Mouse (Mus musculus) spleen, postnatal 0 days (tissue): ENCODE measurements around the gene Abcb6. TPM values are rescaled to one million over a fixed set of nuclear protein-coding genes. Genes with fewer than 3 reads are reported as not detected.

Experiments
- polyA plus RNA-seq: library from polyadenylated mRNA; unstranded; fragments of >200 nt; fragmentation: Nextera tagmentation; extraction: Ambion mirVana; gene quantifications from 2 replicates; pipeline ENCODE4 v1.2.1, GENCODE M21; 2015

Abcb6 gene
- polyA plus RNA-seq, result 48.6 and 54.9 TPM in 2 replicates

GRCm38 (mm10) chr1:75180105-75180590 is at the start of gene Abcb6:
Gene Abcb6 (minus strand): TSS chr1:75180392.

GRCm38 (mm10) chr1:75219531-75219930 is 39.3 kb upstream of the Abcb6 start, which contains the start of gene Tuba4a:
Gene Tuba4a (minus strand): TSS chr1:75219865.

GRCm38 (mm10) chr1:75210136-75211087 is 30.2 kb upstream of the Abcb6 start, which contains the start of the genes Glb1l and Stk16:
Gene Glb1l (minus strand): TSS chr1:75210813.
Gene Stk16 (plus strand): TSS chr1:75210838.

GRCm38 (mm10) chr1:75191622-75192402 is 11.6 kb upstream of the Abcb6 start, which contains the start of the genes Ankzf1 and Atg9a:
Gene Ankzf1 (plus strand): TSS chr1:75192151.
Gene Atg9a (minus strand): TSS chr1:75192196.

GRCm38 (mm10) chr1:75168472-75169464 is 11.4 kb downstream of the Abcb6 start, which contains the start of gene Zfand2b:
Gene Zfand2b (plus strand): TSS chr1:75168646.

GRCm38 (mm10) chr1:75142301-75143261 is 37.6 kb downstream of the Abcb6 start, which contains the start of the genes Cnppd1 and Retreg2:
Gene Cnppd1 (minus strand): TSS chr1:75142711.
Gene Retreg2 (plus strand): TSS chr1:75142778.

GRCm38 (mm10) chr1:75133421-75134207 is 46.6 kb downstream of the Abcb6 start, which contains the start of gene Slc23a3:
Gene Slc23a3 (minus strand): TSS chr1:75133890.

GRCm38 (mm10) chr1:75124346-75125321 is 55.6 kb downstream of the Abcb6 start, which contains the start of gene Nhej1:
Gene Nhej1 (minus strand): TSS chr1:75125200.

Other genes with a start within 250 kb of the Abcb6 start
- gene Cfap65, start 244.8 kb downstream of the Abcb6 start, polyA plus RNA-seq, result not detected in 2 replicates
- gene Ihh, start 228.7 kb downstream of the Abcb6 start, polyA plus RNA-seq, result 1.7 and 2.4 TPM in 2 replicates
- 7.1 and 7.9 TPM in 2 replicates for gene Nhej1, start 55.2 kb downstream of the Abcb6 start, polyA plus RNA-seq
- 0.94 and 1.3 TPM in 2 replicates for gene Slc23a3, start 46.5 kb downstream of the Abcb6 start, polyA plus RNA-seq
- gene Cnppd1, start 37.7 kb downstream of the Abcb6 start, polyA plus RNA-seq, result 67.5 and 72.4 TPM in 2 replicates
- 59.5 and 62.7 TPM in 2 replicates for gene Retreg2, start 37.6 kb downstream of the Abcb6 start, polyA plus RNA-seq
- gene Zfand2b, start 11.7 kb downstream of the Abcb6 start, polyA plus RNA-seq, result 44.8 and 52.0 TPM in 2 replicates
- gene Ankzf1, start 11.8 kb upstream of the Abcb6 start, polyA plus RNA-seq, result 13.2 and 13.3 TPM in 2 replicates
- 25.2 and 26.9 TPM in 2 replicates for gene Atg9a, start 11.8 kb upstream of the Abcb6 start, polyA plus RNA-seq
- 6.6 and 10.7 TPM in 2 replicates for gene Glb1l, start 30.4 kb upstream of the Abcb6 start, polyA plus RNA-seq
- 72.1 and 75.1 TPM in 2 replicates for gene Stk16, start 30.4 kb upstream of the Abcb6 start, polyA plus RNA-seq
- gene Tuba4a, start 39.5 kb upstream of the Abcb6 start, polyA plus RNA-seq, result 363 and 392 TPM in 2 replicates
- gene A630095N17Rik, start 51.7 kb upstream of the Abcb6 start, polyA plus RNA-seq, result not detected in 2 replicates
- gene Dnajb2, start 56.0 kb upstream of the Abcb6 start, polyA plus RNA-seq, result 37.0 and 38.2 TPM in 2 replicates
- gene Ptprn, start 84.1 kb upstream of the Abcb6 start, polyA plus RNA-seq, result 0.05 and 0.12 TPM in 2 replicates
- gene Resp18, start 98.0 kb upstream of the Abcb6 start, polyA plus RNA-seq, result not detected in 2 replicates
- gene Dnpep, start 137.6 kb upstream of the Abcb6 start, polyA plus RNA-seq, result 46.6 and 54.4 TPM in 2 replicates
- 18.8 and 21.8 TPM in 2 replicates for gene Des, start 179.9 kb upstream of the Abcb6 start, polyA plus RNA-seq
- 6.9 and 7.2 TPM in 2 replicates for gene Speg, start 194.9 kb upstream of the Abcb6 start, polyA plus RNA-seq